Mouse (Mus musculus): ENCODE results near the gene Tm9sf4. TPM values are rescaled to one million over a fixed set of nuclear protein-coding genes. Genes with fewer than 3 reads are reported as not detected.

Gene Tm9sf4
- polyA plus RNA-seq, 1 experiment from 2014 or later: 59.4 TPM

- Histone ChIP-seq H3K9me3 (replicated peaks) (no peaks in the 10 kb centered on the region), H3K4me3 (no peak overlapping the region), H3K27ac (0 out of 2 replicates have a peak overlapping the region, but pooled peaks have one; percentile 6), H3K36me3 (ENCODE audit: poor library complexity, severe bottlenecking) (no peaks in the 10 kb centered on the region), H3K27me3 (0 out of 2 replicates have a peak, but pooled peaks cover 2% of the 10 kb centered on the region), H3K9ac (no peak overlapping the region), H3K4me1 (peaks cover 8% of the 10 kb centered on the region; the same call in 1 of the 2 replicates), H3K4me2 (no peak overlapping the region)
- ATAC-seq: peak; percentile 65; the same call in 1 of the 2 replicates
- WGBS: 10% methylated on average over 9 of the region's 9 CpGs
Measured at GRCm38 (mm10) chr2:153139996-153140613, 21.0 kb upstream of the Tm9sf4 start.

GRCm38 (mm10) chr2:153142620-153143199, 18.4 kb upstream of the Tm9sf4 start:
- WGBS: 34% methylated on average over 10 of the region's 10 CpGs
- Histone ChIP-seq H3K4me1 (peaks cover 8% of the 10 kb centered on the region; the same call in 1 of the 2 replicates), H3K36me3 (ENCODE audit: poor library complexity, severe bottlenecking) (no peaks in the 10 kb centered on the region), H3K4me2 (no peak overlapping the region), H3K4me3 (no peak overlapping the region), H3K9me3 (replicated peaks) (no peaks in the 10 kb centered on the region), H3K9ac (no peak overlapping the region), H3K27me3 (peaks cover 16% of the 10 kb centered on the region; the same call in 1 of the 2 replicates), H3K27ac (no peak overlapping the region)
- peak; percentile 43; the same call in 1 of the 2 replicates for ATAC-seq

- no peaks in the 10 kb centered on the region for H3K36me3 ChIP-seq (ENCODE audit: poor library complexity, severe bottlenecking)
- H3K9me3 ChIP-seq (replicated peaks): no peaks in the 10 kb centered on the region
- no peak overlapping the region for H3K27ac ChIP-seq
- 0 out of 2 replicates have a peak, but pooled peaks cover under 1% of the 10 kb centered on the region for H3K4me1 ChIP-seq
- ATAC-seq: no peak
- H3K4me3 ChIP-seq: no peak overlapping the region
- WGBS: 79% methylated on average over 5 of the region's 5 CpGs
- H3K27me3 ChIP-seq: peaks cover 16% of the 10 kb centered on the region; the same call in 1 of the 2 replicates
- no peak overlapping the region for H3K4me2 ChIP-seq
- H3K9ac ChIP-seq: no peak overlapping the region
Measured at GRCm38 (mm10) chr2:153145346-153145745, 15.8 kb upstream of the Tm9sf4 start.

- Histone ChIP-seq H3K9ac (no peak overlapping the region), H3K4me1 (no peaks in the 10 kb centered on the region), H3K4me2 (no peak overlapping the region), H3K36me3 (ENCODE audit: poor library complexity, severe bottlenecking) (no peaks in the 10 kb centered on the region), H3K4me3 (no peak overlapping the region), H3K9me3 (replicated peaks) (no peaks in the 10 kb centered on the region), H3K27ac (no peak overlapping the region), H3K27me3 (peaks cover 23% of the 10 kb centered on the region; the same call in 1 of the 2 replicates)
- WGBS: 76% methylated on average over 3 of the region's 3 CpGs
- ATAC-seq: no peak
Measured at GRCm38 (mm10) chr2:153147236-153147635, 13.9 kb upstream of the Tm9sf4 start.

GRCm38 (mm10) chr2:153147715-153148114, 13.4 kb upstream of the Tm9sf4 start:
- 0 out of 2 replicates have a peak, but pooled peaks have one; percentile 30 for ATAC-seq
- Histone ChIP-seq H3K27me3 (peaks cover 23% of the 10 kb centered on the region; the same call in 1 of the 2 replicates), H3K4me3 (no peak overlapping the region), H3K4me2 (no peak overlapping the region), H3K27ac (no peak overlapping the region), H3K9me3 (replicated peaks) (no peaks in the 10 kb centered on the region), H3K9ac (no peak overlapping the region), H3K36me3 (ENCODE audit: poor library complexity, severe bottlenecking) (no peaks in the 10 kb centered on the region), H3K4me1 (no peaks in the 10 kb centered on the region)
- 24% methylated on average over 3 of the region's 3 CpGs for WGBS

- 79% methylated on average over 3 of the region's 3 CpGs for WGBS
- Histone ChIP-seq H3K4me3 (no peak overlapping the region), H3K27ac (no peak overlapping the region), H3K36me3 (ENCODE audit: poor library complexity, severe bottlenecking) (no peaks in the 10 kb centered on the region), H3K4me2 (no peak overlapping the region), H3K9ac (no peak overlapping the region), H3K9me3 (replicated peaks) (no peaks in the 10 kb centered on the region), H3K27me3 (peaks cover 32% of the 10 kb centered on the region; the same call in 1 of the 2 replicates), H3K4me1 (no peaks in the 10 kb centered on the region)
- no peak for ATAC-seq
Measured at GRCm38 (mm10) chr2:153149742-153150141, 11.4 kb upstream of the Tm9sf4 start.

- 82% methylated on average over 7 of the region's 7 CpGs for WGBS
- Histone ChIP-seq H3K4me1 (no peaks in the 10 kb centered on the region), H3K9me3 (replicated peaks) (no peaks in the 10 kb centered on the region), H3K36me3 (ENCODE audit: poor library complexity, severe bottlenecking) (no peaks in the 10 kb centered on the region), H3K9ac (no peak overlapping the region), H3K27me3 (peaks cover 37% of the 10 kb centered on the region; the same call in 1 of the 2 replicates), H3K4me2 (no peak overlapping the region), H3K27ac (no peak overlapping the region), H3K4me3 (no peak overlapping the region)
- no peak for ATAC-seq
Measured at GRCm38 (mm10) chr2:153151026-153151425, 10.1 kb upstream of the Tm9sf4 start.

- Histone ChIP-seq H3K4me3 (no peak overlapping the region), H3K4me1 (no peaks in the 10 kb centered on the region), H3K4me2 (no peak overlapping the region), H3K27ac (no peak overlapping the region), H3K9ac (no peak overlapping the region), H3K27me3 (peaks cover 26% of the 10 kb centered on the region; the same call in 1 of the 2 replicates), H3K9me3 (replicated peaks) (no peaks in the 10 kb centered on the region), H3K36me3 (ENCODE audit: poor library complexity, severe bottlenecking) (no peaks in the 10 kb centered on the region)
- ATAC-seq: no peak
- WGBS: 83% methylated on average over 8 of the region's 8 CpGs
Measured at GRCm38 (mm10) chr2:153151926-153152665, 9.0 kb upstream of the Tm9sf4 start.

- no peak overlapping the region for H3K27ac ChIP-seq
- H3K27me3 ChIP-seq: peaks cover 23% of the 10 kb centered on the region; the same call in 1 of the 2 replicates
- no peak for ATAC-seq
- no peak overlapping the region for H3K4me3 ChIP-seq
- no peak overlapping the region for H3K9ac ChIP-seq
- H3K9me3 ChIP-seq (replicated peaks): no peaks in the 10 kb centered on the region
- H3K4me2 ChIP-seq: no peak overlapping the region
- 79% methylated on average over 4 of the region's 4 CpGs for WGBS
- H3K4me1 ChIP-seq: no peaks in the 10 kb centered on the region
- H3K36me3 ChIP-seq (ENCODE audit: poor library complexity, severe bottlenecking): no peaks in the 10 kb centered on the region
Measured at GRCm38 (mm10) chr2:153153033-153153450, 8.1 kb upstream of the Tm9sf4 start.

GRCm38 (mm10) chr2:153157270-153157669, 3.8 kb upstream of the Tm9sf4 start:
- no peak for ATAC-seq
- 83% methylated on average over 3 of the region's 3 CpGs for WGBS
- H3K27me3 ChIP-seq: peaks cover 32% of the 10 kb centered on the region
- no peaks in the 10 kb centered on the region for H3K9me3 ChIP-seq (replicated peaks)
- H3K4me3 ChIP-seq: no peak overlapping the region
- peaks cover 5% of the 10 kb centered on the region for H3K4me1 ChIP-seq
- no peak overlapping the region for H3K9ac ChIP-seq
- H3K27ac ChIP-seq: no peak overlapping the region
- no peaks in the 10 kb centered on the region for H3K36me3 ChIP-seq (ENCODE audit: poor library complexity, severe bottlenecking)
- H3K4me2 ChIP-seq: no peak overlapping the region

GRCm38 (mm10) chr2:153160133-153160532, 970 bp upstream of the Tm9sf4 start:
- H3K4me3 ChIP-seq: no peak overlapping the region
- no peaks in the 10 kb centered on the region for H3K36me3 ChIP-seq (ENCODE audit: poor library complexity, severe bottlenecking)
- no peak for ATAC-seq
- peaks cover 24% of the 10 kb centered on the region for H3K27me3 ChIP-seq
- H3K4me2 ChIP-seq: no peak overlapping the region
- WGBS: 87% methylated on average over 5 of the region's 5 CpGs
- H3K9me3 ChIP-seq (replicated peaks): no peaks in the 10 kb centered on the region
- peaks cover 8% of the 10 kb centered on the region for H3K4me1 ChIP-seq
- no peak overlapping the region for H3K9ac ChIP-seq
- no peak overlapping the region for H3K27ac ChIP-seq

- H3K9me3 ChIP-seq (replicated peaks): no peaks in the 10 kb centered on the region
- H3K4me2 ChIP-seq: peak overlapping the region; percentile 99
- WGBS: 0% methylated on average over 16 of the region's 16 CpGs
- H3K27ac ChIP-seq: peak overlapping the region; percentile 93
- peak overlapping the region; percentile 90 for H3K9ac ChIP-seq
- H3K4me3 ChIP-seq: peak overlapping the region; percentile 85
- H3K27me3 ChIP-seq: peaks cover 36% of the 10 kb centered on the region
- peak; percentile 46 for ATAC-seq
- H3K4me1 ChIP-seq: peaks cover 8% of the 10 kb centered on the region
- no peaks in the 10 kb centered on the region for H3K36me3 ChIP-seq (ENCODE audit: poor library complexity, severe bottlenecking)
Measured at GRCm38 (mm10) chr2:153161684-153162080, 579 bp downstream of the Tm9sf4 start.
